Mouse (Mus musculus) 3134 (cell line): ENCODE data around the gene Gigyf2.
"Not testable (repeated sequence)": the region's sequence is repeated elsewhere in the genome, so short reads cannot be mapped to it uniquely, and the experiment has no call there.

Source experiments
- DNase-seq: peaks from one replicate; pipeline ENCODE4 v3.0.0-alpha.2; 2011; ENCODE audit warnings: low spot score; ENCODE audit not compliant: insufficient read length; ENCODE audit errors: extremely low read depth

The Gigyf2 gene

GRCm38 (mm10) chr1:87436583-87436982 is 109.8 kb downstream of the Gigyf2 start:
- DNase-seq: no peak

- peak; percentile 16 for DNase-seq
These were observed 120.6 kb downstream of the Gigyf2 start for GRCm38 (mm10) chr1:87447183-87448104.

GRCm38 (mm10) chr1:87449432-87449831 is 122.6 kb downstream of the Gigyf2 start:
- DNase-seq: no peak

- no peak for DNase-seq
These were observed 129.6 kb downstream of the Gigyf2 start for GRCm38 (mm10) chr1:87456425-87456824.

GRCm38 (mm10) chr1:87458045-87458444 is 131.2 kb downstream of the Gigyf2 start:
- no peak for DNase-seq

GRCm38 (mm10) chr1:87459856-87460255 is 133.1 kb downstream of the Gigyf2 start:
- not testable (repeated sequence) for DNase-seq

GRCm38 (mm10) chr1:87467469-87467868 is 140.7 kb downstream of the Gigyf2 start:
- DNase-seq: no peak

- no peak for DNase-seq
These were observed 141.5 kb downstream of the Gigyf2 start for GRCm38 (mm10) chr1:87468321-87468720.

GRCm38 (mm10) chr1:87469971-87470370 is 143.2 kb downstream of the Gigyf2 start, which contains the start of gene Snorc:
Gene Snorc, plus strand, starts transcription at chr1:87470271.
- DNase-seq: not testable (repeated sequence)

GRCm38 (mm10) chr1:87471914-87472313 is 145.1 kb downstream of the Gigyf2 start:
- DNase-seq: no peak

GRCm38 (mm10) chr1:87472576-87472975 is 145.8 kb downstream of the Gigyf2 start:
- no peak for DNase-seq

GRCm38 (mm10) chr1:87475076-87475895 is 148.5 kb downstream of the Gigyf2 start:
- no peak for DNase-seq

GRCm38 (mm10) chr1:87482546-87482945 is 155.7 kb downstream of the Gigyf2 start:
- no peak for DNase-seq

- DNase-seq: peak; percentile 55
These were observed 159.6 kb downstream of the Gigyf2 start for GRCm38 (mm10) chr1:87486386-87486785.

- peak; percentile 42 for DNase-seq
These were observed 165.5 kb downstream of the Gigyf2 start for GRCm38 (mm10) chr1:87492285-87492684.

- no peak for DNase-seq
These were observed 166.7 kb downstream of the Gigyf2 start for GRCm38 (mm10) chr1:87493542-87493941.
